43 mouse cellular contexts compared by ENCODE assay signal in genomic region chr11:58492455-58492854, GRCm38 (mm10). TPM values are rescaled to one million over a fixed set of nuclear protein-coding genes. Genes with fewer than 3 reads are reported as not detected.
"Had no signal": no experiment of that assay in that cellular context is flagged by ENCODE, and none has a peak within 500 bp of the region (broad histone marks: within the 10 kb centered on the region; RNA-seq: fewer than 3 reads in every experiment).

TSS of gene Olfr332 (minus strand) at chr11:58492555.

- H3K4me2 ChIP-seq: heart, embryonic 11.5 days; heart, embryonic 13.5 days; heart, embryonic 15.5 days; hindbrain, embryonic 12.5 days; hindbrain, embryonic 13.5 days; hindbrain, embryonic 14.5 days; hindbrain, embryonic 15.5 days; intestine, embryonic 15.5 days; kidney, embryonic 15.5 days had no signal

- H3K9ac ChIP-seq: heart, embryonic 13.5 days; heart, embryonic 15.5 days; hindbrain, embryonic 12.5 days; hindbrain, embryonic 13.5 days; hindbrain, embryonic 14.5 days; hindbrain, embryonic 15.5 days; intestine, embryonic 15.5 days; kidney, embryonic 15.5 days had no signal

- H3K36me3 ChIP-seq: heart, embryonic 10.5 days; heart, embryonic 13.5 days; heart, embryonic 15.5 days; hindbrain, embryonic 10.5 days; hindbrain, embryonic 12.5 days; hindbrain, embryonic 13.5 days; hindbrain, embryonic 15.5 days; intestine, embryonic 15.5 days; kidney, embryonic 15.5 days had no signal

- H3K4me1 ChIP-seq: heart, embryonic 10.5 days; heart, embryonic 13.5 days; heart, embryonic 15.5 days; hindbrain, embryonic 10.5 days; hindbrain, embryonic 12.5 days; hindbrain, embryonic 13.5 days; hindbrain, embryonic 15.5 days; intestine, embryonic 15.5 days; kidney, embryonic 15.5 days had no signal

- H3K27ac ChIP-seq: heart, embryonic 10.5 days; heart, embryonic 13.5 days; heart, embryonic 15.5 days; hindbrain, embryonic 10.5 days; hindbrain, embryonic 12.5 days; hindbrain, embryonic 13.5 days; hindbrain, embryonic 14.5 days; hindbrain, embryonic 15.5 days; hindbrain, postnatal 0 days; intestine, embryonic 15.5 days; kidney, embryonic 15.5 days; kidney, postnatal 0 days; layer of hippocampus, adult 2 months; left cerebral cortex, adult 2 months had no signal

- H3K9me3 ChIP-seq: heart, embryonic 10.5 days; heart, embryonic 13.5 days; heart, embryonic 15.5 days; hindbrain, embryonic 10.5 days; hindbrain, embryonic 12.5 days; hindbrain, embryonic 13.5 days; hindbrain, embryonic 15.5 days; intestine, embryonic 15.5 days; kidney, embryonic 15.5 days had no signal

- H3K4me3 ChIP-seq: heart, embryonic 10.5 days; heart, embryonic 13.5 days; heart, embryonic 15.5 days; hindbrain, embryonic 10.5 days; hindbrain, embryonic 12.5 days; hindbrain, embryonic 13.5 days; hindbrain, embryonic 15.5 days; intestine, embryonic 15.5 days; kidney, embryonic 15.5 days; layer of hippocampus, adult 2 months; left cerebral cortex, adult 2 months had no signal

- ATAC-seq: hindbrain, embryonic 16.5 days; hindbrain, postnatal 0 days; inflammation-experienced regulatory T-cells, adult 6 months; intestine, embryonic 15.5 days; intestine, embryonic 16.5 days; intestine, postnatal 0 days had no signal

- H3K27me3 ChIP-seq: heart, embryonic 13.5 days; heart, embryonic 15.5 days; hindbrain, embryonic 12.5 days; hindbrain, embryonic 13.5 days; hindbrain, embryonic 15.5 days; intestine, embryonic 15.5 days; kidney, embryonic 15.5 days had no signal

- DNase-seq: heart, postnatal 10 days; heart, postnatal 14 days; heart, postnatal 36 days; heart, postnatal 4 days; kidney, adult 11 months; kidney, adult 18-20 months; kidney, adult 2 months; kidney, adult 8-10 months; kidney, adult 9 months; kidney, postnatal 10 days; kidney, postnatal 14 days; kidney, postnatal 25 days; kidney, postnatal 36 days; kidney, postnatal 4 days; layer of hippocampus, adult 9-11 months; layer of hippocampus, postnatal 36 days had no signal

RNA-seq across cellular contexts. Expression of gene Olfr332, which starts in this region (rescaled TPM):
- polyA plus RNA-seq: heart, embryonic 10.5 days; heart, embryonic 11.5 days; heart, embryonic 13.5 days; heart, embryonic 14.5 days; heart, embryonic 15.5 days; heart, embryonic 16.5 days; heart, postnatal 0 days; hindbrain, embryonic 10.5 days; hindbrain, embryonic 11.5 days; hindbrain, embryonic 12.5 days; hindbrain, embryonic 13.5 days; hindbrain, embryonic 14.5 days; hindbrain, embryonic 15.5 days; hindbrain, embryonic 16.5 days; hindbrain, postnatal 0 days; intestine, embryonic 14.5 days; intestine, embryonic 15.5 days; intestine, embryonic 16.5 days; intestine, postnatal 0 days; kidney, adult 2 months; kidney, embryonic 14.5 days; kidney, embryonic 15.5 days; kidney, embryonic 16.5 days; kidney, postnatal 0 days; large intestine, adult 2 months had no signal
